Mouse (Mus musculus) embryonic fibroblast, embryonic 13.5 days (primary cell): Measurements from ENCODE around the gene Adcyap1. TPM values are rescaled to one million over a fixed set of nuclear protein-coding genes. Genes with fewer than 3 reads are reported as not detected.

Source experiments
- H3K27ac ChIP-seq: 2 replicates; pipeline ENCODE4 v1.5.1; 2012; ENCODE audit warnings: low read length, control low read depth, inconsistent platforms; ENCODE audit not compliant: insufficient read depth
- H3K4me1 ChIP-seq: 2 replicates; pipeline ENCODE4 v1.6.1; 2011; ENCODE audit warnings: low read length; ENCODE audit not compliant: control insufficient read depth, insufficient read depth
- H3K4me3 ChIP-seq: 2 replicates; pipeline ENCODE4 v1.5.1; 2011; ENCODE audit warnings: mild to moderate bottlenecking, control low read depth, low read length; ENCODE audit not compliant: insufficient read depth
- CTCF ChIP-seq: IDR thresholded peaks from 2 replicates; pipeline ENCODE4 v1.5.1; 2011; ENCODE audit warnings: mild to moderate bottlenecking, control low read depth, low read length, moderate library complexity, borderline replicate concordance; ENCODE audit not compliant: insufficient read depth
- POLR2A ChIP-seq: IDR thresholded peaks from 2 replicates; pipeline ENCODE4 v1.6.1; 2011; ENCODE audit warnings: low read depth, mild to moderate bottlenecking, control low read depth, low read length, moderate library complexity
- polyA plus RNA-seq: library from polyadenylated mRNA; stranded (reverse); fragments of >200 nt; gene quantifications from 2 replicates; pipeline ENCODE4 v1.2.4, GENCODE M21; 2011; ENCODE audit warnings: low read depth; ENCODE audit not compliant: missing spikeins, insufficient read length

Gene Adcyap1
- polyA plus RNA-seq, 1 experiment, result not detected

- no peaks in the 10 kb centered on the region; the same call in 1 of the 2 replicates for H3K4me1 ChIP-seq
- H3K27ac ChIP-seq, result no peak overlapping the region
- TF ChIP-seq CTCF, result no peak
- TF ChIP-seq POLR2A, result no peak
- H3K4me3 ChIP-seq, result no peak overlapping the region
Observed at GRCm38 (mm10) chr17:93202165-93203075, 3.6 kb downstream of the Adcyap1 start.

GRCm38 (mm10) chr17:93203076-93204031 is 4.5 kb downstream of the Adcyap1 start:
- TF ChIP-seq CTCF (no peak), POLR2A (no peak)
- no peaks in the 10 kb centered on the region; the same call in 1 of the 2 replicates for H3K4me1 ChIP-seq
- H3K27ac ChIP-seq, result no peak overlapping the region
- H3K4me3 ChIP-seq, result no peak overlapping the region

- TF ChIP-seq CTCF (no peak), POLR2A (no peak)
- Histone ChIP-seq H3K27ac (no peak overlapping the region), H3K4me1 (no peaks in the 10 kb centered on the region), H3K4me3 (no peak overlapping the region)
Observed at GRCm38 (mm10) chr17:93217785-93218184, 19.0 kb downstream of the Adcyap1 start.

GRCm38 (mm10) chr17:93218640-93219039 is 19.8 kb downstream of the Adcyap1 start:
- TF ChIP-seq POLR2A (no peak), CTCF (no peak)
- Histone ChIP-seq H3K27ac (no peak overlapping the region), H3K4me3 (no peak overlapping the region), H3K4me1 (no peaks in the 10 kb centered on the region)

GRCm38 (mm10) chr17:93237355-93237754 is 38.5 kb downstream of the Adcyap1 start:
- H3K4me1 ChIP-seq, result no peaks in the 10 kb centered on the region
- H3K4me3 ChIP-seq, result no peak overlapping the region
- TF ChIP-seq CTCF (no peak), POLR2A (no peak)
- H3K27ac ChIP-seq, result no peak overlapping the region
